Mouse (Mus musculus): ENCODE data around the gene Sirt2. TPM values are rescaled to one million over a fixed set of nuclear protein-coding genes. Genes with fewer than 3 reads are reported as not detected.

Gene Sirt2
- polyA plus RNA-seq, 1 experiment, result 254 TPM

GRCm38 (mm10) chr7:28791706-28792105 is 25.2 kb downstream of the Sirt2 start:
- TF ChIP-seq FLI1 (IDR thresholded peaks at IDR 0.05; ENCODE audit: low read length) (no peak), GATA1 (IDR thresholded peaks at IDR 0.05; ENCODE audit: borderline replicate concordance, low read length) (no peak)
- H3K27me3 ChIP-seq (replicated peaks), result no peaks in the 10 kb centered on the region
- peaks cover 33% of the 10 kb centered on the region for H3K36me3 ChIP-seq (replicated peaks; ENCODE audit: low read length)
- peaks cover 72% of the 10 kb centered on the region for H3K4me1 ChIP-seq
- H3K4me3 ChIP-seq (replicated peaks), result no peak overlapping the region
- no peaks in the 10 kb centered on the region for H3K9me3 ChIP-seq

- no peaks in the 10 kb centered on the region for H3K27me3 ChIP-seq (replicated peaks)
- H3K4me1 ChIP-seq, result peaks cover 78% of the 10 kb centered on the region
- no peak overlapping the region for H3K4me3 ChIP-seq (replicated peaks)
- no peak for TF ChIP-seq FLI1 (IDR thresholded peaks at IDR 0.05; ENCODE audit: low read length)
- TF ChIP-seq GATA1 (IDR thresholded peaks at IDR 0.05; ENCODE audit: borderline replicate concordance, low read length), result no peak
- no peaks in the 10 kb centered on the region for H3K9me3 ChIP-seq
- H3K36me3 ChIP-seq (replicated peaks; ENCODE audit: low read length), result peaks cover 25% of the 10 kb centered on the region
Measured at GRCm38 (mm10) chr7:28792391-28793185, 26.1 kb downstream of the Sirt2 start.

GRCm38 (mm10) chr7:28793834-28794233 is 27.3 kb downstream of the Sirt2 start:
- Histone ChIP-seq H3K4me1 (peaks cover 78% of the 10 kb centered on the region), H3K27me3 (replicated peaks) (no peaks in the 10 kb centered on the region), H3K4me3 (replicated peaks) (no peak overlapping the region), H3K36me3 (replicated peaks; ENCODE audit: low read length) (peaks cover 25% of the 10 kb centered on the region), H3K9me3 (no peaks in the 10 kb centered on the region)
- TF ChIP-seq FLI1 (IDR thresholded peaks at IDR 0.05; ENCODE audit: low read length) (no peak), GATA1 (IDR thresholded peaks at IDR 0.05; ENCODE audit: borderline replicate concordance, low read length) (no peak)

- Histone ChIP-seq H3K27me3 (replicated peaks) (no peaks in the 10 kb centered on the region), H3K9me3 (no peaks in the 10 kb centered on the region), H3K4me3 (replicated peaks) (no peak overlapping the region), H3K4me1 (peaks cover 79% of the 10 kb centered on the region), H3K36me3 (replicated peaks; ENCODE audit: low read length) (peaks cover 26% of the 10 kb centered on the region)
- TF ChIP-seq GATA1 (IDR thresholded peaks at IDR 0.05; ENCODE audit: borderline replicate concordance, low read length) (no peak), FLI1 (IDR thresholded peaks at IDR 0.05; ENCODE audit: low read length) (no peak)
Measured at GRCm38 (mm10) chr7:28794496-28794895, 28.0 kb downstream of the Sirt2 start.

GRCm38 (mm10) chr7:28795832-28796231 is 29.3 kb downstream of the Sirt2 start:
- Histone ChIP-seq H3K9me3 (no peaks in the 10 kb centered on the region), H3K4me1 (peaks cover 81% of the 10 kb centered on the region), H3K27me3 (replicated peaks) (no peaks in the 10 kb centered on the region), H3K4me3 (replicated peaks) (peak overlapping the region; percentile 89), H3K36me3 (replicated peaks; ENCODE audit: low read length) (peaks cover 31% of the 10 kb centered on the region)
- TF ChIP-seq FLI1 (IDR thresholded peaks at IDR 0.05; ENCODE audit: low read length) (no peak), GATA1 (IDR thresholded peaks at IDR 0.05; ENCODE audit: borderline replicate concordance, low read length) (no peak)

GRCm38 (mm10) chr7:28796562-28796975 is 30.0 kb downstream of the Sirt2 start:
- no peak for TF ChIP-seq FLI1 (IDR thresholded peaks at IDR 0.05; ENCODE audit: low read length)
- no peak for TF ChIP-seq GATA1 (IDR thresholded peaks at IDR 0.05; ENCODE audit: borderline replicate concordance, low read length)

GRCm38 (mm10) chr7:28799994-28800393 is 33.5 kb downstream of the Sirt2 start:
- no peak for TF ChIP-seq FLI1 (IDR thresholded peaks at IDR 0.05; ENCODE audit: low read length)
- no peak for TF ChIP-seq GATA1 (IDR thresholded peaks at IDR 0.05; ENCODE audit: borderline replicate concordance, low read length)
- H3K4me1 ChIP-seq, result peaks cover 97% of the 10 kb centered on the region
- H3K36me3 ChIP-seq (replicated peaks; ENCODE audit: low read length), result peaks cover 31% of the 10 kb centered on the region
- H3K27me3 ChIP-seq (replicated peaks), result no peaks in the 10 kb centered on the region
- H3K9me3 ChIP-seq, result no peaks in the 10 kb centered on the region
- H3K4me3 ChIP-seq (replicated peaks), result no peak overlapping the region

More at GRCm38 (mm10) chr7:28796562-28796975, 30.0 kb downstream of the Sirt2 start:
- H3K4me3 ChIP-seq (replicated peaks), result peak overlapping the region; percentile 89
- peaks cover 83% of the 10 kb centered on the region for H3K4me1 ChIP-seq
- no peaks in the 10 kb centered on the region for H3K27me3 ChIP-seq (replicated peaks)
- no peaks in the 10 kb centered on the region for H3K9me3 ChIP-seq
- peaks cover 31% of the 10 kb centered on the region for H3K36me3 ChIP-seq (replicated peaks; ENCODE audit: low read length)

GRCm38 (mm10) chr7:28801451-28801850 is 34.9 kb downstream of the Sirt2 start:
- Histone ChIP-seq H3K27me3 (replicated peaks) (no peaks in the 10 kb centered on the region), H3K4me1 (peaks cover 96% of the 10 kb centered on the region), H3K9me3 (no peaks in the 10 kb centered on the region), H3K36me3 (replicated peaks; ENCODE audit: low read length) (peaks cover 29% of the 10 kb centered on the region), H3K4me3 (replicated peaks) (no peak overlapping the region)
- TF ChIP-seq GATA1 (IDR thresholded peaks at IDR 0.05; ENCODE audit: borderline replicate concordance, low read length) (no peak), FLI1 (IDR thresholded peaks at IDR 0.05; ENCODE audit: low read length) (no peak)

- Histone ChIP-seq H3K4me3 (replicated peaks) (peak overlapping the region; percentile 57), H3K4me1 (peaks cover 95% of the 10 kb centered on the region), H3K27me3 (replicated peaks) (no peaks in the 10 kb centered on the region), H3K36me3 (replicated peaks; ENCODE audit: low read length) (peaks cover 29% of the 10 kb centered on the region), H3K9me3 (no peaks in the 10 kb centered on the region)
- TF ChIP-seq GATA1 (IDR thresholded peaks at IDR 0.05; ENCODE audit: borderline replicate concordance, low read length) (no peak), FLI1 (IDR thresholded peaks at IDR 0.05; ENCODE audit: low read length) (no peak)
Measured at GRCm38 (mm10) chr7:28801901-28802670, 35.6 kb downstream of the Sirt2 start.

Data from megakaryocyte, embryonic 14.5 days (primary cell).